Mouse (Mus musculus) ES-E14 (cell line): ENCODE measurements around the gene Ccdc122.

Source experiments
- CHD2 ChIP-seq: IDR thresholded peaks from 2 replicates; pipeline ENCODE4 v1.6.1; 2014; ENCODE audit warnings: mild to moderate bottlenecking, low read depth, low read length, inconsistent platforms
- HCFC1 ChIP-seq: IDR thresholded peaks from 2 replicates; pipeline ENCODE4 v1.6.1; 2012; ENCODE audit warnings: low read length, inconsistent platforms, borderline replicate concordance; ENCODE audit not compliant: insufficient read depth
- ZC3H11A ChIP-seq: IDR thresholded peaks from 2 replicates; pipeline ENCODE4 v1.6.1; 2012; ENCODE audit warnings: low read depth, mild to moderate bottlenecking, inconsistent platforms, low read length, borderline replicate concordance
- ZNF384 ChIP-seq: IDR thresholded peaks from 2 replicates; pipeline ENCODE4 v1.6.1; 2012; ENCODE audit warnings: low read depth, low read length, inconsistent platforms

GRCm38 (mm10) chr14:77030808-77031207, 5.8 kb upstream of the Ccdc122 start:
- no peak for TF ChIP-seq CHD2
- TF ChIP-seq ZNF384, result no peak
- no peak for TF ChIP-seq HCFC1
- no peak for TF ChIP-seq ZC3H11A
